In genomic region chr6:106207401-106207800, GRCm38 (mm10) we compare ENCODE assay signal across 16 mouse cellular contexts.
DNase-seq lines count a peak whose midpoint lies in the region.
"Had no signal": no experiment of that assay in that cellular context is flagged by ENCODE, and none has a peak within 500 bp of the region (broad histone marks: within the 10 kb centered on the region; RNA-seq: fewer than 3 reads in every experiment).

No protein-coding gene starts in this region.

- peak; percentile 34 to 45 for DNase-seq in cerebellum, postnatal 10 days
- no peak for DNase-seq in cerebellum, adult 11-12 months
- DNase-seq in lung, postnatal 14 days: peak; percentile 1
- DNase-seq in lung, adult 18-20 months: no peak
- DNase-seq in adrenal gland, adult 8-10 months: peak; percentile 12
- DNase-seq in layer of hippocampus, adult 9-10 months (ENCODE audit: low spot score): no peak
- no peak for DNase-seq in spleen, postnatal 14 days (ENCODE audit: low spot score in 2 of 2)
- DNase-seq: gastrocnemius, postnatal 14 days; heart, adult 11 months; heart, postnatal 14 days; kidney, adult 2 months; liver; lung, postnatal 10 days; retina, postnatal 1 day; right cerebral cortex, postnatal 25 days; spleen, adult 18-20 months had no signal

Comparison
In these comparisons a context has a peak if more than half of its experiments do, and no peak if none do; other contexts are left out.
1. DNase-seq: peak in cerebellum, postnatal 10 days (2 of 2), lung, postnatal 14 days (single experiment) and adrenal gland, adult 8-10 months (single experiment); none in cerebellum, adult 11-12 months (single experiment), lung, adult 18-20 months (0 of 2), layer of hippocampus, adult 9-10 months (single experiment) and spleen, postnatal 14 days (0 of 2).